12 mouse cellular contexts compared by ENCODE assay signal in genomic region chr15:10747226-10747625, GRCm38 (mm10). TPM values are rescaled to one million over a fixed set of nuclear protein-coding genes. Genes with fewer than 3 reads are reported as not detected.
A peak's percentile ranks its signal among the peaks of the same experiment; 100 is the strongest.
DNase-seq lines count a peak whose midpoint lies in the region; ATAC-seq and TF ChIP-seq lines count a peak whose summit lies in the region.
"Had no signal": no experiment of that assay in that cellular context is flagged by ENCODE, and none has a peak within 500 bp of the region (broad histone marks: within the 10 kb centered on the region; RNA-seq: fewer than 3 reads in every experiment).

No protein-coding gene starts in this region.

- H3K9me3 ChIP-seq in kidney, postnatal 0 days (replicated peaks; ENCODE audit: low read length): no peaks in the 10 kb centered on the region
- H3K9me3 ChIP-seq in kidney, embryonic 14.5 days (ENCODE audit: control insufficient read depth, low read length): no peaks in the 10 kb centered on the region
- H3K9me3 ChIP-seq in hindbrain, embryonic 12.5 days (replicated peaks): no peaks in the 10 kb centered on the region
- no peaks in the 10 kb centered on the region for H3K9me3 ChIP-seq in neural tube, embryonic 12.5 days
- H3K9me3 ChIP-seq: limb, embryonic 15.5 days had no signal

- no peak overlapping the region for H3K9ac ChIP-seq in kidney, postnatal 0 days (ENCODE audit: low read depth, low read length)
- no peak overlapping the region for H3K9ac ChIP-seq in kidney, embryonic 14.5 days (ENCODE audit: low read depth, low read length)
- no peak overlapping the region for H3K9ac ChIP-seq in hindbrain, embryonic 12.5 days
- no peak overlapping the region for H3K9ac ChIP-seq in neural tube, embryonic 12.5 days
- H3K9ac ChIP-seq: limb, embryonic 15.5 days had no signal

- H3K4me2 ChIP-seq in kidney, postnatal 0 days (ENCODE audit: low read length): no peak overlapping the region
- H3K4me2 ChIP-seq in kidney, embryonic 14.5 days (replicated peaks; ENCODE audit: low read depth, low read length): no peak overlapping the region
- 0 out of 2 replicates have a peak overlapping the region, but pooled peaks have one; percentile 13 for H3K4me2 ChIP-seq in hindbrain, embryonic 12.5 days (replicated peaks)
- peak overlapping the region; percentile 35 for H3K4me2 ChIP-seq in neural tube, embryonic 12.5 days (replicated peaks)
- H3K4me2 ChIP-seq: limb, embryonic 15.5 days had no signal

- TF ChIP-seq CTCF in kidney, postnatal 0 days (IDR thresholded peaks at IDR 0.05; ENCODE audit: low read depth): no peak

- ATAC-seq in kidney, postnatal 0 days (replicated peaks; ENCODE audit: low FRiP score, low read depth): no peak
- ATAC-seq in kidney, embryonic 14.5 days (ENCODE audit: low FRiP score, low TSS enrichment): no peak
- ATAC-seq in hindbrain, embryonic 12.5 days (ENCODE audit: low FRiP score): peak; percentile 80
- peak; percentile 46 for ATAC-seq in neural tube, embryonic 12.5 days (ENCODE audit: low FRiP score, low read depth)
- no peak for ATAC-seq in megakaryocyte progenitor cell, adult 5-6 weeks (replicated peaks; ENCODE audit: poor library complexity)

- H3K27me3 ChIP-seq in kidney, postnatal 0 days (ENCODE audit: insufficient read depth, low read length): no peaks in the 10 kb centered on the region
- H3K27me3 ChIP-seq in kidney, embryonic 14.5 days (ENCODE audit: control insufficient read depth, insufficient read depth, low read length): no peaks in the 10 kb centered on the region
- H3K27me3 ChIP-seq in hindbrain, embryonic 12.5 days: no peaks in the 10 kb centered on the region
- H3K27me3 ChIP-seq in neural tube, embryonic 12.5 days (replicated peaks): no peaks in the 10 kb centered on the region
- H3K27me3 ChIP-seq: limb, embryonic 15.5 days had no signal

- WGBS in kidney, postnatal 0 days: 38% methylated on average over 4 of the region's 4 CpGs
- WGBS in kidney, embryonic 14.5 days: 37% methylated on average over 4 of the region's 4 CpGs
- 14% methylated on average over 4 of the region's 4 CpGs for WGBS in hindbrain, embryonic 12.5 days
- 9% methylated on average over 4 of the region's 4 CpGs for WGBS in neural tube, embryonic 12.5 days

- no peaks in the 10 kb centered on the region for H3K36me3 ChIP-seq in kidney, postnatal 0 days (ENCODE audit: insufficient read depth, low read length)
- H3K36me3 ChIP-seq in kidney, embryonic 14.5 days (ENCODE audit: control insufficient read depth, insufficient read depth, low read length): no peaks in the 10 kb centered on the region
- no peaks in the 10 kb centered on the region for H3K36me3 ChIP-seq in hindbrain, embryonic 12.5 days
- no peaks in the 10 kb centered on the region for H3K36me3 ChIP-seq in neural tube, embryonic 12.5 days
- H3K36me3 ChIP-seq: limb, embryonic 15.5 days had no signal

- 0 out of 2 replicates have a peak, but pooled peaks cover 5% of the 10 kb centered on the region for H3K4me1 ChIP-seq in kidney, postnatal 0 days (replicated peaks; ENCODE audit: insufficient read depth, low read length)
- no peaks in the 10 kb centered on the region for H3K4me1 ChIP-seq in kidney, embryonic 14.5 days (ENCODE audit: control insufficient read depth, insufficient read depth, low read length)
- H3K4me1 ChIP-seq in hindbrain, embryonic 12.5 days: peaks cover 22% of the 10 kb centered on the region
- peaks cover 22% of the 10 kb centered on the region for H3K4me1 ChIP-seq in neural tube, embryonic 12.5 days

- H3K27ac ChIP-seq in kidney, postnatal 0 days: 0 out of 2 replicates have a peak overlapping the region, but pooled peaks have one; percentile 5
- H3K27ac ChIP-seq in kidney, embryonic 14.5 days (ENCODE audit: low read depth, low read length): no peak overlapping the region
- H3K27ac ChIP-seq in hindbrain, embryonic 12.5 days: peak overlapping the region; percentile 76
- H3K27ac ChIP-seq in neural tube, embryonic 12.5 days: peak overlapping the region; percentile 20; the same call in 1 of the 2 replicates
- H3K27ac ChIP-seq: limb, embryonic 15.5 days had no signal

- no peak for DNase-seq in kidney, postnatal 0 days (ENCODE audit: low spot score)
- peak; percentile 38 for DNase-seq in embryo, embryonic 9.5 days (ENCODE audit: extremely low spot score)
- DNase-seq in right cerebral cortex, adult 18-20 months: no peak
- no peak for DNase-seq in cerebellum, postnatal 14 days
- DNase-seq: cerebellum, adult 11-12 months; heart, postnatal 36 days; thymus, postnatal 25 days had no signal

- no peak overlapping the region for H3K4me3 ChIP-seq in kidney, postnatal 0 days (replicated peaks; ENCODE audit: low read depth, low read length)
- no peak overlapping the region for H3K4me3 ChIP-seq in kidney, embryonic 14.5 days (ENCODE audit: low read length)
- H3K4me3 ChIP-seq in hindbrain, embryonic 12.5 days: no peak overlapping the region
- no peak overlapping the region for H3K4me3 ChIP-seq in neural tube, embryonic 12.5 days
- H3K4me3 ChIP-seq: limb, embryonic 15.5 days had no signal

RNA-seq across cellular contexts. Expression of gene Rai14, which starts 32.8 kb away (rescaled TPM):
- polyA plus RNA-seq in kidney, postnatal 0 days (2015; fragmentation: Nextera tagmentation; extraction: Ambion mirVana): 38.5 and 42.4 TPM in 2 replicates
- polyA plus RNA-seq in kidney, embryonic 14.5 days (2014; fragmentation: Nextera tagmentation; extraction: Ambion mirVana): 48.0 and 75.0 TPM in 2 replicates
- polyA plus RNA-seq in hindbrain, embryonic 12.5 days (2016; fragmentation: Nextera tagmentation; extraction: Ambion mirVana): 64.9 and 70.5 TPM in 2 replicates
- polyA plus RNA-seq in neural tube, embryonic 12.5 days (2016; fragmentation: Nextera tagmentation; extraction: Ambion mirVana): 63.0 and 63.3 TPM in 2 replicates
- 5.2 and 6.9 TPM in 2 replicates for total RNA-seq in megakaryocyte progenitor cell, adult 5-6 weeks (2015)
- 3.8 and 4.5 TPM in 2 replicates for total RNA-seq in megakaryocyte progenitor cell, adult 5-6 weeks (2017)

Comparison
In these comparisons a context has a peak if more than half of its experiments do, and no peak if none do; other contexts are left out.
1. ATAC-seq: peak in hindbrain, embryonic 12.5 days (single experiment) and neural tube, embryonic 12.5 days (single experiment); none in kidney, postnatal 0 days (single experiment), kidney, embryonic 14.5 days (single experiment) and megakaryocyte progenitor cell, adult 5-6 weeks (single experiment).
2. H3K4me2 ChIP-seq: peak in hindbrain, embryonic 12.5 days (single experiment) and neural tube, embryonic 12.5 days (single experiment); none in kidney, postnatal 0 days (single experiment) and kidney, embryonic 14.5 days (single experiment).